Mouse (Mus musculus): ENCODE data around the gene Taf5l. TPM values are rescaled to one million over a fixed set of nuclear protein-coding genes. Genes with fewer than 3 reads are reported as not detected.
A peak's percentile ranks its signal among the peaks of the same experiment; 100 is the strongest.
"Not testable (repeated sequence)": the region's sequence is repeated elsewhere in the genome, so short reads cannot be mapped to it uniquely, and the experiment has no call there.

The Taf5l gene
- polyA plus RNA-seq, 1 experiment from 2014 or later: 46.2 TPM

DNA sequence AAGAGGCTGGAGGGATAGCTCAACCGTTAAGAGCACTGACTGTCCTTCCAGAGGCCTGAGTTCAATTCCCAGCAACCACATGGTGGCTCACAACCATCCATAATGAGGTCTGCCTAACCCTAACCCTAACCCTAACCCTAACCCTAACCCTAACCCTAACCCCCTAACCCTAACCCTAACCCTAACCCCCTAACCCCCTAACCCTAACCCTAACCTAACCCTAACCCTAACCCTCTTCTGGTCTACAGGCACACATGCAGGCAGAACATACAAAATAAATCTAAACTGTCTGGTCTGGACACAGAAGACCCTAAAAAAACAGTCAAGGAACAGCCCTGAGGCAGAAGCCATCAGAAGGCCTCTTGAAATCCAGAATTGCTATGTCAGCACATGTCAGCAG, 59.8 kb downstream of the Taf5l start:
- 74% methylated on average over 1 of the region's 1 CpGs for WGBS
- peaks cover 10% of the 10 kb centered on the region; the same call in 1 of the 2 replicates for H3K36me3 ChIP-seq (ENCODE audit: control insufficient read depth, insufficient read depth, low read length)
- H3K4me3 ChIP-seq (ENCODE audit: low read depth, low read length): no peak overlapping the region

DNA sequence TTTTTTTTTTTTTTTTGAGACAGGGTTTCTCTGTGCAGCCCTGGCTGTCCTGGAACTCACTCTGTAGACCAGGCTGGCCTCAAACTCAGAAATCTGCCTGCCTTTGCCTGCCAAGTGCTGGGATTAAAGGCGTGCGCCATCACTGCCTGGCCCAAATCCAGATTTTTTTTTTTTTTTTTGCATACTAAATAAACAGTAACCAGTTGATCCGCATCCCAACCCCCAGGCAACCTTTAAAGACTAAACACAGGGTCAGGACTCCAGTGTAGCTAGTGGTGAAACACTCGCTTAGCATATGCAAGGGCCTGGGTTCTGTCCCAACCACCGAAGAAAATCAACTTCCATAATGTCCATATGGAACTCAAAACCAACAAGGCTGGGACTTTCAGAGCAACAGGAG, 60.6 kb downstream of the Taf5l start:
- H3K27ac ChIP-seq (replicated peaks; ENCODE audit: low read depth, low read length); H3K4me3 ChIP-seq (ENCODE audit: low read depth, low read length); H3K36me3 ChIP-seq (ENCODE audit: control insufficient read depth, insufficient read depth, low read length); H3K9ac ChIP-seq (ENCODE audit: low read length); ATAC-seq (ENCODE audit: insufficient number of reproducible peaks, low FRiP score, low TSS enrichment, low read depth); DNase-seq (ENCODE audit: low spot score); H3K4me1 ChIP-seq (ENCODE audit: control insufficient read depth, insufficient read depth, low read length); H3K27me3 ChIP-seq (ENCODE audit: control insufficient read depth, insufficient read depth, low read length); H3K9me3 ChIP-seq (ENCODE audit: control insufficient read depth, low read length); H3K4me2 ChIP-seq (ENCODE audit: low read depth, severe bottlenecking): not testable (repeated sequence)
- WGBS: 95% methylated on average over 5 of the region's 5 CpGs

More for the DNA sequence above, 59.8 kb downstream of the Taf5l start:
- no peak for ATAC-seq (ENCODE audit: insufficient number of reproducible peaks, low FRiP score, low TSS enrichment, low read depth)
- DNase-seq (ENCODE audit: low spot score): no peak
- Histone ChIP-seq H3K27ac (replicated peaks; ENCODE audit: low read depth, low read length) (no peak overlapping the region), H3K4me1 (ENCODE audit: control insufficient read depth, insufficient read depth, low read length) (no peaks in the 10 kb centered on the region), H3K9me3 (ENCODE audit: control insufficient read depth, low read length) (no peaks in the 10 kb centered on the region), H3K27me3 (ENCODE audit: control insufficient read depth, insufficient read depth, low read length) (no peaks in the 10 kb centered on the region), H3K4me2 (ENCODE audit: low read depth, severe bottlenecking) (no peak overlapping the region), H3K9ac (ENCODE audit: low read length) (no peak overlapping the region)

DNA sequence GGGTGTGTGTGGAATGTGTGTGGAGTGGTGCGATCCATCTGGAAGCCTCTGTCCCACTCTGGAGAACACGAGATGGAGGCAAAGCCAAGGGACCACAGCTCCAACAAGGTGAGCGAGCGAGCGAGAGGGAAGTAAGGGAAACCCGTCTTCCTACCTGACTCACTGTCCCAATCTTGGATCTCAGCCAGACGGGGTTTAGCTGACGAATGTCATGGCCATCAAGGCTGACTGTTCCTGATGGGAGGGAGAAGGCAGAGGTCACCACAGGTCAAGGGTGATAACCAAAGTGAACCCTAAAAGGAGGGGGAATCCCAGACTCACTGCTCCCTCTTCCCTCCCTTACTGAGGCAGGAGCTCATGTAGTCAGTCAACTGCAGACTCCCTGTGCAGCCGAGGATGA, 61.1 kb downstream of the Taf5l start:
- DNase-seq (ENCODE audit: low spot score): no peak
- 90% methylated on average over 9 of the region's 9 CpGs for WGBS

DNA sequence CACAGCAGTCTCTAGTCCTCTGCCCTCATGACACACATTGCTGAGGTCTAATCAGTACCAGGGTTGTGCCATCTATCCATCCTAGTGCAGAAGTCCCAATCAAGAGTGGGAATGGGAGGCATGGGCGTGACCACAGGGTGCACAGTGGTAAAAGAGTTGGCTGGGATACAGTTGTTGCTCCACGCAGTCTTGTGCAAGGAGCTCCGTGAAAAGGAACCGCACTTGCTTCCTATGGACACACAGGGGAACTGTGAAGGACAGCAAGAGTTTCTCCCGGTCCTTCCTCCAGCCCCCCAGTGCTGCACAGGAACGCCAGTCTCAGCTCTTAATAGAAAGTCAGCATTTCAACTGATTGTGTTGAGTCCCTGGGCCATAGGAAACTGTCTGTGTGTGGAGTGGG, 61.7 kb downstream of the Taf5l start:
- Histone ChIP-seq H3K9ac (ENCODE audit: low read length) (no peak overlapping the region), H3K27me3 (ENCODE audit: control insufficient read depth, insufficient read depth, low read length) (no peaks in the 10 kb centered on the region), H3K4me1 (ENCODE audit: control insufficient read depth, insufficient read depth, low read length) (no peaks in the 10 kb centered on the region), H3K9me3 (ENCODE audit: control insufficient read depth, low read length) (no peaks in the 10 kb centered on the region), H3K4me3 (ENCODE audit: low read depth, low read length) (no peak overlapping the region), H3K4me2 (ENCODE audit: low read depth, severe bottlenecking) (no peak overlapping the region), H3K36me3 (ENCODE audit: control insufficient read depth, insufficient read depth, low read length) (peaks cover 6% of the 10 kb centered on the region; the same call in 1 of the 2 replicates), H3K27ac (replicated peaks; ENCODE audit: low read depth, low read length) (no peak overlapping the region)
- DNase-seq (ENCODE audit: low spot score) (no peak), ATAC-seq (ENCODE audit: insufficient number of reproducible peaks, low FRiP score, low TSS enrichment, low read depth) (no peak)
- WGBS: 95% methylated on average over 6 of the region's 6 CpGs

More for the DNA sequence above, 61.1 kb downstream of the Taf5l start:
- Histone ChIP-seq H3K9ac (ENCODE audit: low read length) (no peak overlapping the region), H3K9me3 (ENCODE audit: control insufficient read depth, low read length) (no peaks in the 10 kb centered on the region), H3K4me1 (ENCODE audit: control insufficient read depth, insufficient read depth, low read length) (no peaks in the 10 kb centered on the region), H3K36me3 (ENCODE audit: control insufficient read depth, insufficient read depth, low read length) (peaks cover 6% of the 10 kb centered on the region; the same call in 1 of the 2 replicates), H3K27ac (replicated peaks; ENCODE audit: low read depth, low read length) (no peak overlapping the region), H3K4me3 (ENCODE audit: low read depth, low read length) (no peak overlapping the region), H3K4me2 (ENCODE audit: low read depth, severe bottlenecking) (no peak overlapping the region), H3K27me3 (ENCODE audit: control insufficient read depth, insufficient read depth, low read length) (no peaks in the 10 kb centered on the region)
- ATAC-seq (ENCODE audit: insufficient number of reproducible peaks, low FRiP score, low TSS enrichment, low read depth): no peak

DNA sequence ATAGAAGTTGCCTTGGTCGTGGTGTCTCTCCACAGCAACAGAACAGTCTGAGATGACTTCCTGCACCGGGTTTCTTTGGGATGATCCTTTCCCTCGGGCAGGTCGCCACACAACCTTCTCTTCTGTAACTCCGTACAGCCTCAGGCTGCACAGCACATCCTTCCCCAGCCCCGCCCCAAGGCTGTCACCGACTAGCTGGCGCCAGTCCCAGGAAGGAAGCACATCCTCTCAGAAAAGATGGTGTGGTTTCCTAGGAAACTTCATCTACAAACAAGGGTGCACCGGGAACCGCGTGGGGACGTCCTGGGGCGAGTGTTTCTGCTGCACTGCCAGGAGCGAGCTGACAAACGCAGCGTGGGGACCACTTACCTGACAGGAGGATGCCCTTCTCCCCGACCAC, 63.1 kb downstream of the Taf5l start:
- ATAC-seq (ENCODE audit: insufficient number of reproducible peaks, low FRiP score, low TSS enrichment, low read depth) (no peak), DNase-seq (ENCODE audit: low spot score) (no peak)
- H3K36me3 ChIP-seq (ENCODE audit: control insufficient read depth, insufficient read depth, low read length): peaks cover 6% of the 10 kb centered on the region; the same call in 1 of the 2 replicates
- no peak overlapping the region for H3K4me3 ChIP-seq (ENCODE audit: low read depth, low read length)
- H3K27me3 ChIP-seq (ENCODE audit: control insufficient read depth, insufficient read depth, low read length): no peaks in the 10 kb centered on the region
- H3K4me2 ChIP-seq (ENCODE audit: low read depth, severe bottlenecking): no peak overlapping the region
- H3K9ac ChIP-seq (ENCODE audit: low read length): no peak overlapping the region
- H3K9me3 ChIP-seq (ENCODE audit: control insufficient read depth, low read length): no peaks in the 10 kb centered on the region
- WGBS: 81% methylated on average over 17 of the region's 17 CpGs
- no peak overlapping the region for H3K27ac ChIP-seq (replicated peaks; ENCODE audit: low read depth, low read length)
- no peaks in the 10 kb centered on the region for H3K4me1 ChIP-seq (ENCODE audit: control insufficient read depth, insufficient read depth, low read length)

DNA sequence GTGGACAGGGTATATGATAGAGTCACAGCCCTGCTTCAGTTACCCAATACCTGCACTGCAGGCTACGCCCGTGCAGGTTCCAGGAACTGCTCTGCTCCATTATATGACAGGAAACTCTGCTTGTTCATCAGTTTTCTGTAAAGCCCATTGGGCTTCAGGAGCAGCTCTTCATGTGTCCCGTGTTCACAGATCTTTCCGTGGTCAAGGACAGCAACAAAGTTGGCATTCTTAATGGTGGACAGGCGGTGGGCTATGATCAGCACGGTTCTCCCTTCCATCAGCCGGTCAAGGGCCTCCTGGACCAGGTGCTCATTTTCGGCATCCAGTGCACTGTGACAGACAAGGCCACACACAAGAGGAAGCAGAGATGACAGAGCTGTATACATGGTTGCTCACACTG, 67.0 kb downstream of the Taf5l start:
- Histone ChIP-seq H3K27me3 (ENCODE audit: control insufficient read depth, insufficient read depth, low read length) (no peaks in the 10 kb centered on the region), H3K36me3 (ENCODE audit: control insufficient read depth, insufficient read depth, low read length) (peaks cover 2% of the 10 kb centered on the region; the same call in 1 of the 2 replicates), H3K4me3 (ENCODE audit: low read depth, low read length) (no peak overlapping the region), H3K4me1 (ENCODE audit: control insufficient read depth, insufficient read depth, low read length) (no peaks in the 10 kb centered on the region), H3K4me2 (ENCODE audit: low read depth, severe bottlenecking) (no peak overlapping the region), H3K27ac (replicated peaks; ENCODE audit: low read depth, low read length) (no peak overlapping the region), H3K9me3 (ENCODE audit: control insufficient read depth, low read length) (no peaks in the 10 kb centered on the region), H3K9ac (ENCODE audit: low read length) (no peak overlapping the region)
- WGBS: 92% methylated on average over 8 of the region's 8 CpGs
- ATAC-seq (ENCODE audit: insufficient number of reproducible peaks, low FRiP score, low TSS enrichment, low read depth): no peak
- DNase-seq (ENCODE audit: low spot score): no peak

DNA sequence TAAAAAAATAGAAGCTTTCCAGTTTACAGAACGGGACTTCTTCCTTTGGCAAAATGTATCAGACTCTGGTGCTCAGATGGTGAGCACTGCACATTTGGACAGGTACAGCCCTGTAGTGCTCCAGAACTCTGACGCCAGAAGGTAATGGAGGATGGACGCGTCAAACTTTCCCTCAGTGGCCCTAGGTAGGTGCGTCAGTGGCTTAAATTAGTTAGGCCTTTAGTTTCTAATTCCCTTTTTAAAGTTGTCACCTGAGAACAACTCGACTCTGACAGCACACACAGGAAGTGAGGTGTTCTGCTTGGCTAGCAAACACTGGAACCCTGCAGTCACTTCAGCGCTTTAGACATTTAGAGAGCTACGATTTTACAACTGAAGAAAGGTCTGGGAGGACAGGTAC, 67.5 kb downstream of the Taf5l start:
- no peaks in the 10 kb centered on the region for H3K27me3 ChIP-seq (ENCODE audit: control insufficient read depth, insufficient read depth, low read length)
- no peak overlapping the region for H3K27ac ChIP-seq (replicated peaks; ENCODE audit: low read depth, low read length)
- no peak overlapping the region for H3K9ac ChIP-seq (ENCODE audit: low read length)
- DNase-seq (ENCODE audit: low spot score) (no peak), ATAC-seq (ENCODE audit: insufficient number of reproducible peaks, low FRiP score, low TSS enrichment, low read depth) (no peak)
- H3K9me3 ChIP-seq (ENCODE audit: control insufficient read depth, low read length): no peaks in the 10 kb centered on the region
- H3K4me1 ChIP-seq (ENCODE audit: control insufficient read depth, insufficient read depth, low read length): no peaks in the 10 kb centered on the region
- no peak overlapping the region for H3K4me3 ChIP-seq (ENCODE audit: low read depth, low read length)
- no peak overlapping the region for H3K4me2 ChIP-seq (ENCODE audit: low read depth, severe bottlenecking)
- 87% methylated on average over 8 of the region's 8 CpGs for WGBS
- H3K36me3 ChIP-seq (ENCODE audit: control insufficient read depth, insufficient read depth, low read length): peaks cover 2% of the 10 kb centered on the region; the same call in 1 of the 2 replicates

DNA sequence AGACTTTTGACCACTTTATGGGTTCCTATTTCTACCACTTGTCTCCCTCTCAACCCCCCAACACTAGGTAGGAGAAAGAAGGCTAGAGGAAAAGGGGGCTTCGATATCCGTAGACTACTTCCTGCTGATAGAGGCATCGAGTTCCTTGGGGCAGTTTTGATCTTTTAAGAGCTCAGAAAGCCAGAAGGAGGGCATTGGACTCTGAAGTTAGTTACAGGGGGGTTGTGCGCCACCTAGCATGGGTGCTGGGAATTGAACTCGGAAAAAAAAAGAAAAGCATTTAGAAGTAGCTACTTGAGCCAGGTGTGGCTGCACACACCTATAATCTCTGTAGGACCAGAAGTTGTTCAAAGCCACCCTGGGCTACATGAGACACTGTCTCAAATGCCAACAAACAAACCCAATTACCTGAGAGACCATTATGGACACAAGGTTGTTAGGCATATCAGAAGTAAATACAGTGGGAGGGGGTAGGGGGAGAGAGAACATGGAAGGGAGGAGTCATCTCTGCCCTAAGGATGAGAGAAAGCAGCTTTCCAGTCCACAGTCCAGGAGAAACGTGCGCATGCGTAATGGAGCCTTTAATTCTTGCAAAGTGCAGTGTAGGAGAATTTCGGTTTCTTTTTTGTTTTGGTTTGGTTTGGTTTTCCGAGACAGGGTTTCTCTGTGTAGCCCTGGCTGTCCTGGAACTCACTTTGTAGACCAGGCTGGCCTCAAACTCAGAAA, 71.0 kb downstream of the Taf5l start:
- peak; percentile 78 for DNase-seq (ENCODE audit: low spot score)
- Histone ChIP-seq H3K27me3 (ENCODE audit: control insufficient read depth, insufficient read depth, low read length) (no peaks in the 10 kb centered on the region), H3K9me3 (ENCODE audit: control insufficient read depth, low read length) (no peaks in the 10 kb centered on the region), H3K4me1 (ENCODE audit: control insufficient read depth, insufficient read depth, low read length) (peaks cover 5% of the 10 kb centered on the region), H3K36me3 (ENCODE audit: control insufficient read depth, insufficient read depth, low read length) (peaks cover 5% of the 10 kb centered on the region), H3K9ac (ENCODE audit: low read length) (peak overlapping the region; percentile 80), H3K4me3 (ENCODE audit: low read depth, low read length) (peak overlapping the region; percentile 100), H3K4me2 (ENCODE audit: low read depth, severe bottlenecking) (peak overlapping the region; percentile 94), H3K27ac (replicated peaks; ENCODE audit: low read depth, low read length) (no peak overlapping the region)
- WGBS: 32% methylated on average over 10 of the region's 10 CpGs
- ATAC-seq (ENCODE audit: insufficient number of reproducible peaks, low FRiP score, low TSS enrichment, low read depth): no peak

DNA sequence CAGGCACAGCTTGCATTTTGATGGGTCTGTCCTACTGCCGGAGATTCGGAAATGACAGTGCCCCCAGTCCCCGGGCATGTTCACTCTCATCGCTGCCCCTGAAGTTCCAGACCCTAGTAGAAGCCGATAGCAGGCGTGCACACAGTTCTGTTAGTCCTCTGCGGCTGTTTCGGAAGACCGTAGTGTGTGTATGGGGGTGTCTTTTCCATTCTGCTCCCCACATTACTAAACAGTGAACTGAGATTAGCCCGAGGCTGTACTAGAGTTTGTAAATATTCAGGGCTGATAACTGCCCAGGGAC, 71.6 kb downstream of the Taf5l start:
- peaks cover 5% of the 10 kb centered on the region for H3K36me3 ChIP-seq (ENCODE audit: control insufficient read depth, insufficient read depth, low read length)
- no peaks in the 10 kb centered on the region for H3K9me3 ChIP-seq (ENCODE audit: control insufficient read depth, low read length)
- 4% methylated on average over 10 of the region's 10 CpGs for WGBS
- H3K4me3 ChIP-seq (ENCODE audit: low read depth, low read length): peak overlapping the region; percentile 100
- DNase-seq (ENCODE audit: low spot score) (no peak), ATAC-seq (ENCODE audit: insufficient number of reproducible peaks, low FRiP score, low TSS enrichment, low read depth) (peak; percentile 28; the same call in 1 of the 2 replicates)
- H3K4me2 ChIP-seq (ENCODE audit: low read depth, severe bottlenecking): peak overlapping the region; percentile 94
- H3K27ac ChIP-seq (replicated peaks; ENCODE audit: low read depth, low read length): peak overlapping the region; percentile 36; the same call in 1 of the 2 replicates
- no peaks in the 10 kb centered on the region for H3K27me3 ChIP-seq (ENCODE audit: control insufficient read depth, insufficient read depth, low read length)
- H3K4me1 ChIP-seq (ENCODE audit: control insufficient read depth, insufficient read depth, low read length): peaks cover 5% of the 10 kb centered on the region
- peak overlapping the region; percentile 80 for H3K9ac ChIP-seq (ENCODE audit: low read length)

All from limb, embryonic 11.5 days (tissue).